Mouse (Mus musculus) heart, postnatal 10 days (tissue): ENCODE results near the gene Orm1. TPM values are rescaled to one million over a fixed set of nuclear protein-coding genes. Genes with fewer than 3 reads are reported as not detected.

ENCODE experiments used
- DNase-seq, 2 experiments: peaks; one replicate each; pipeline ENCODE4 v3.0.0; 2021
- intact Hi-C: fragments of 180-260 bp; cut with DNase I; formaldehyde crosslinking; loops from one replicate; pipeline ENCODE4 v1.15.1; 2025
- total RNA-seq, 2 experiments: library from RNA; stranded (reverse); gene quantifications; 2 replicates each; pipeline ENCODE4 v1.2.3; 2021

The Orm1 gene
- total RNA-seq: under 1 TPM in 1 of 2 experiments, not detected in 1; 0.35 TPM

- intact Hi-C loops: no loop called here
- no peak for DNase-seq
Measured at GRCm38 (mm10) chr4:63344295-63344694, at the start of gene Orm1. Gene Orm1, plus strand, starts transcription at chr4:63344560.

- intact Hi-C loops: no loop called here
- no peak for DNase-seq
Measured at GRCm38 (mm10) chr4:63295641-63296040, 48.7 kb upstream of the Orm1 start.

GRCm38 (mm10) chr4:63296263-63296662 lies 48.1 kb upstream of the Orm1 start:
- no peak for DNase-seq
- intact Hi-C loops: no loop called here

- intact Hi-C loops: no loop called here
- no peak for DNase-seq
Measured at GRCm38 (mm10) chr4:63296876-63297275, 47.5 kb upstream of the Orm1 start.

- intact Hi-C loops: no loop called here
- DNase-seq: no peak
Measured at GRCm38 (mm10) chr4:63298191-63298590, 46.2 kb upstream of the Orm1 start.

GRCm38 (mm10) chr4:63302641-63303040 lies 41.7 kb upstream of the Orm1 start:
- DNase-seq: no peak
- intact Hi-C loops: no loop called here

- DNase-seq: peak; percentile 90 to 93
- intact Hi-C loops: loop anchor here (1.0 kb wide), 1 partner anchor 91 kb away; no protein-coding TSS in a partner anchor
Measured at GRCm38 (mm10) chr4:63307175-63308062, 36.9 kb upstream of the Orm1 start.

- peak in 1 of 2 experiments; percentile 23 for DNase-seq
- intact Hi-C loops: no loop called here
Measured at GRCm38 (mm10) chr4:63308316-63308715, 36.0 kb upstream of the Orm1 start.

- DNase-seq: peak; percentile 78 to 84
- intact Hi-C loops: no loop called here
Measured at GRCm38 (mm10) chr4:63310247-63310855, 34.0 kb upstream of the Orm1 start.

GRCm38 (mm10) chr4:63311426-63311825 lies 32.9 kb upstream of the Orm1 start:
- DNase-seq: no peak
- intact Hi-C loops: no loop called here

- no peak for DNase-seq
- intact Hi-C loops: no loop called here
Measured at GRCm38 (mm10) chr4:63314063-63314462, 30.3 kb upstream of the Orm1 start.

GRCm38 (mm10) chr4:63316076-63316746 lies 28.1 kb upstream of the Orm1 start:
- intact Hi-C loops: no loop called here
- DNase-seq: peak; percentile 73

GRCm38 (mm10) chr4:63319566-63319965 lies 24.8 kb upstream of the Orm1 start:
- DNase-seq: peak; percentile 76 to 87
- intact Hi-C loops: loop anchor here (1.0 to 2.0 kb wide), 3 partner anchors 105 to 161 kb away; partner anchors contain the start of gene Col27a1

GRCm38 (mm10) chr4:63323275-63323815 lies 21.0 kb upstream of the Orm1 start:
- no peak for DNase-seq
- intact Hi-C loops: no loop called here

GRCm38 (mm10) chr4:63333403-63333802 lies 11.0 kb upstream of the Orm1 start:
- intact Hi-C loops: no loop called here
- no peak for DNase-seq

GRCm38 (mm10) chr4:63338414-63339076 lies 5.8 kb upstream of the Orm1 start:
- DNase-seq: no peak
- intact Hi-C loops: no loop called here

GRCm38 (mm10) chr4:63342491-63342890 lies 1.9 kb upstream of the Orm1 start:
- DNase-seq: no peak
- intact Hi-C loops: no loop called here

GRCm38 (mm10) chr4:63343608-63344007 lies 752 bp upstream of the Orm1 start:
- DNase-seq: no peak
- intact Hi-C loops: no loop called here

- intact Hi-C loops: no loop called here
- no peak for DNase-seq
Measured at GRCm38 (mm10) chr4:63345261-63345660, 901 bp downstream of the Orm1 start.

- intact Hi-C loops: no loop called here
Measured at GRCm38 (mm10) chr4:63346659-63347058, 2.3 kb downstream of the Orm1 start.

More at GRCm38 (mm10) chr4:63346659-63347058, 2.3 kb downstream of the Orm1 start:
- DNase-seq: no peak
